Mouse (Mus musculus): Measurements from ENCODE around the gene Clpb.

Clpb gene

DNA sequence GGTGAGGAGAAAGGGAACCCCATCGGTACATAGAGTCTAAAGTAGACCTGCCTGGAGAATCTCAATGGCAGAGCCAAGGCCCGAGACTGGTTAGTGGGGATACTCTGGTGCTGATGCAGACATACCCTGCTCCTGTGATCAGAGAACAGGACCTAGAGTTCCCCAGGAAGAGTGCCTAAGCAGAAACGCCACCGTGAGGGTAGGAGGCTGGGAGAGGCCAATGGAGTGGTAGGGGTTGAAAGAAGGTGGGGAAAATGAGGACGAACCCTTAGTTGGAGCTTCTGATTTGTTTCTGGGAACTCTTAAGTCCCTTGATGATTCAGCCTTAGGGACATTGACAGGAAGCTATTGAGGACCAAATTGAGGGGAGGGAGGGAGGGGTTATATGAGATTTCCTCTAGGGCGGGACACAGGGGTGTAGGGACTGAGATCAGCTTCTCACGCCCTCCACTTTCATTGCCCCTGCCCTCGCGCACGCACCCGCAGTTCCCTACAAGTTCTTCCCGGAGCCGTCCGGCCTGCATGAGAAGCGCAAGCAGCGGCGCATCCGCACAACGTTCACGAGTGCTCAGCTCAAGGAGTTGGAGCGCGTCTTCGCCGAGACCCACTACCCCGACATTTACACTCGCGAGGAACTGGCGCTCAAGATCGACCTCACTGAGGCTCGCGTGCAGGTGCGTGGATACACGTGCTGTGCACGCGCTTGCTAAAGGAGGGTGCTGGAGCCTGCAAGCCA lies 157.0 kb downstream of the Clpb start:
- peak; percentile 37 for DNase-seq (ENCODE audit: low read depth, low spot score)

DNA sequence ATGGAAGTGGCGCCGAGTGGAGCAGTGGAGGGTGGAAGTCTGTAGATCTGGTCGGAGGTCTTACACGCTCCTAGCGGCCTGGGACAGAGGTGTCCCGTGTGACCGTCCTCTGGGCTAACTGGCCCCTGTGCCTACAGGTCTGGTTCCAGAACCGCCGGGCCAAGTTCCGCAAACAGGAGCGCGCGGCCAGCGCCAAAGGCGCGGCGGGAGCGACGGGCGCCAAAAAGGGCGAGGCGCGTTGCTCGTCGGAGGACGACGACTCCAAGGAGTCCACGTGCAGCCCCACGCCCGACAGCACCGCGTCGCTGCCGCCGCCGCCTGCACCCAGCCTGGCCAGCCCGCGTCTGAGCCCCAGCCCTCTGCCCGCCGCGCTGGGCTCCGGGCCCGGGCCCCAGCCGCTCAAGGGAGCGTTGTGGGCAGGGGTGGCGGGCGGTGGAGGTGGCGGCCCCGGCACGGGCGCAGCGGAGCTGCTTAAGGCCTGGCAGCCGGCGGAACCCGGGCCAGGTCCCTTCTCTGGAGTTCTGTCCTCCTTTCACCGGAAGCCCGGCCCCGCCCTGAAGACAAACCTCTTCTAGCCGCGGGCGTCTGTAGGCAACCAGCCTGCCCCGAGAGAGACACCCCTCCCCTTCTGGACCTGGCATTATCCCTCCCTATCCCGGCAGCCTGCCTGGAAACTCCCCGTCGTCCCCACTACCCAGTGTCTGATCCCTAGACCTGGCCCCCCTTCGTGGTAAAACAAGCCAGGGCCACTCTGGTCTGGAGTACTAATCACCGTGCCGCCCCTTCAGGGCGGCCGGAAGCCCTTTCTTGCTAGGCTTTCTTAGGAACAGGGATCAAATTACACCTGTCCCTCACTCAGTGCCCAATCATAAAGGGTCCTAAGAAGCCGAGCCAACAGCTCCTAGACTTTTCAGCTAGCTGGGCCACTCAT lies 158.4 kb downstream of the Clpb start:
- peak; percentile 89 for DNase-seq (ENCODE audit: low read depth, low spot score)

DNA sequence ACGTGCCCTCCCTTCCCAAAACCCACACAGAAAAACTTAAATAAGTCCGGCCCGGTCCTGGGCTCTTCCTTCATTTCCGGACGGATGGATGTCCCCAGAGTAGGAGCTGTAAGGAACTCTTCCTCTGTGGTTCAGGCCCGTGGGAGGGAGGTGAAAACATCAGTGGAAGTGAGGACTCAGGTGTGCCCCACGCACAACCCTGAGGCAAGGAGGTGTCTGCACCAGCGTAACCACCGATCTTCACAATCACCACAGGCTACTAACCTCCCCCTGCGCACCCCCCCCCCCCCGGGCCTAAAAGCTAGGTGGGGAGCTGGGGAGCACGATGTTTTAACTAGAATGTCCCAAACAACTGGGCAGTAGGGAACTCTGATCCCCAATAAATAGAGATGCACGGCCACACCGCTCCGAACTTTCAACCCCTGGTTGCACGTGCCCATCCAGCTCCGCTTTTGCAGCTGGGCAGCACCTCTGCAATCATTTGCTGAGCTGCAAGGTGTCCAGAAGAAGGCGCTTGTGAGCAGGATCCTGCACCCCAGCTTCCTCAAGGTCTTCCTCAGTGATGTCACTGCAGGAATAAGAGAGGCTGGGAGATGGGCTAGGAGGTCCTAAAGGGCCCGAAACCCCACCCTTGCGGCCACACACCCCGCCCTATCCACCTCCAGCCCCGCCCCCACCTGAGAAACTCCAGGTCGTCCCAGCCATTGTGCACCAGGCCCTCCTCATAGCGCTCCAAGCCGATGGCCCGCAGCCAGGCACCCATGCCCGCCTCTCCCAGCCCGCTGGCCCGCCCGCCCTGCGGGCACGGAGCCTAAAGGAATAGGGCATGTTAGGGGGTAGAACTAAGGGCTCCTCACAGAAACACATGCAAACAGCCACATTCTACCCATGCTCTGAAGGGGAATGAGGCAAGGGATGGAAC lies 159.7 kb downstream of the Clpb start:
- DNase-seq (ENCODE audit: low read depth, low spot score) = peak; percentile 94

DNA sequence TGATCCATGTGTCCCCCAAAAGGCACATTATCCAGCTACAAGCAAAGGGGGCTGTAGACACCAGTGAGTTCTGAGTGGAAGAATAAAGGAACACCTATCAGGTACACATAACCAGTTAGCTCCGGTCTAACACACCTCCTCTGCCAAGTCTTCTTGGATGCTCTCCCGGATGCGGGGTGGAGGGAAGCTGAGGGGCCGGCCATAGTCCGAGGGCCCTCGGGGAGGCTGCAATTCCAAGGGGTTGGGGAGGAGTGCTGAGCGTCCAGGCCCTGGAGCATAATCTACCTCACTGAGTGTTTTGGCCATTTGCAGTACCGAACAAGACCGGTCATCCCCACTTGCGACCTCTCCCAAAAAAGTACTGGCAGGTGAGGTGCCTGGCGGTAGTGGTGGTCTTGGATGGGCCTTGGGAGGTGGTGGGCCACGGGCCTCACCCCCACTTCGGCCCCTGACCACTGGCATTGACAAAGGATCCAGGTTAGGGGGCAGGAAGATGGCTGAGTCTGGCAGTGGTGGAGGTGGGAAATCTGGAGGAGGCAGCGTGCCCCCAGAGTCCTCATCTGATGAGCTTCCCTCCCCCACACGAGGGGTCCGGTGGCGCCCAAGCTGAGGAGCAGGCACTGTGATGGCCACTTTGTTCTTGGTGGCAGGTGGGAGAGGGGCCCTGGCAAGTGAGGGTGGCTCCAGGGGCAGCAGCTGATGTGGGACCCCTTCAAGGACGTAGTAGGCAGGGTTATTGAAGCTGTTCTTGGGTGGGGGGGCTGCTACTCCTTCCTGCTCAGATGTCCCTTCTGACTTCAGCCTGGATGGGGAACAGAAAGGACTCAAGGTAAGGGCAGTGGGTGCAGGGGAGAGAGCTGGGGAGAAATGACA lies 160.6 kb downstream of the Clpb start:
- no peak for DNase-seq (ENCODE audit: low read depth, low spot score)

DNA sequence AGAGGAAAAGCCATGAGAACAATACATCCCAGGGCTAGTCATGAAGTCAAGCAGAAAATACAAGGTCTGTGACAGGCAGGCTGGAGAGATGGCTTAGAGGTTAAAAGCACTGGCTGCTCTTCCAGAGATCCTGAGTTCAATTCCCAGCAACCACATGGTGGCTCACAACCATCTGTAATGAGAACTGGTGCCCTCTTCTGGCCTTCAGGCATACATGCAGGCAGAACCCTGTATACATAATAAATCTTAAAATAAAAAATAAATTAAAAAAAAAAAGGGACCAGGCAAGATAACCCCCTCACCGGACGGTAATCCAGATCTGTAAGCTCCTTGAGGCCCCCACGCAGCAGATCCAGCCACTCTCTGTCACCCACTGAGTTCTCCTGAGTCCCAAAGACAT lies 166.9 kb downstream of the Clpb start:
- DNase-seq (ENCODE audit: low read depth, low spot score) = no peak

DNA sequence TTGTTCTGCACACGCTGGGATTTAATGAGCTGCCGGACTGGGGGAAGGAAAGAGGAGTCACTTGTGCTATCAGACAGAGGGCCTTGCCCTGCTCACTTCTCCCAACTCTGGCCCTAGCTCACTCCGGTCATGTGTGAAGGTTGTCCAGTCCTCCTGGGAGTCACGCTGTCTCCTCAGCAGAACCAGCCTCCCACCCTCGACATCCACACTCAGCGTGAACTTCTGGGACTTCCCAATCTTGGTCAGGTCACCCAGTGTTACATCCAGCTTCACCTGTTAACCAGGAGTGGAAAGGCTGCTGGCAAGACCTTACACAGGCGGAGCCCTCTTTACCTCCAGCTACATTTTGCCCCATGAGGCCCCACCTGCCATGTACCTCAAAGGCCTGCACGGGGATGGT lies 168.0 kb downstream of the Clpb start:
- DNase-seq (ENCODE audit: low read depth, low spot score) = no peak

DNA sequence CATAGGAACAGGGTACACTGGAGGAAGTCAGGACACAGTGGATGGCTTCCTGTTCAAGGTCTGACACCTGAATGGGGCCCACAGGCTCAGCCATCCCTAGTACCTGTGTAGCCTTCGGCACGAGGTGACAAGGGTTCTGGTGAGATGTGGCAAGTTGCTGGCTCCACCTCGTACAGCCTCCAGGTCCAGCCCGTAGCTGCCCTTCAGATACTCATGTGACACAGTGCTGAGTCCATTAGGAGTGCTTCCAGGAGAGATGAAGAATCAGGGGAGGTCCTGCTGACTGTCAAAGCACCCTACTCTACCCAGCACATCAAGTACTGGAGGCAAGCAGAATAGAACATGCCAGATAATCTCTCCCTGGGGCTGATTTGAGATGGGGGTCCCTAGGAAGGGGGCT lies 168.9 kb downstream of the Clpb start:
- no peak for DNase-seq (ENCODE audit: low read depth, low spot score)

DNA sequence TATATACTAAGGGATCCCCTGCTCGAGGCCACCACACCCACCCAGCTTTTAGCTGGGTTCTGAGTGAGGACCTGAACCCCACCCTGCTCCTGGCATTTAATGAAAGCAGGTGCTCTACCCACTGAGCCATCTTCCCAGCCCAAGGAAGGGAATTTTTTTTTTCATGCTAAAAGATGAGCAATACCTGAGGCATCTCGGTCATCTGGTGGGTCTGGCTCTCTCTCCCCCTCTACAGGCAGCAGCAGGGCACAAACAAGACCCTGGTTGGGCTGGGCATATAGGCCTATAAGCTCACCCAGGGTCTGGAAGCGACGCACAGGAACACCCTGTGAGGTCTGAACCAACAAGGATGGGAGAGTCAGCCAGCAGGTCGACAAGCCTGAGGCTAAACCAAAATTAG lies 169.9 kb downstream of the Clpb start:
- peak; percentile 65 for DNase-seq (ENCODE audit: low read depth, low spot score)

DNA sequence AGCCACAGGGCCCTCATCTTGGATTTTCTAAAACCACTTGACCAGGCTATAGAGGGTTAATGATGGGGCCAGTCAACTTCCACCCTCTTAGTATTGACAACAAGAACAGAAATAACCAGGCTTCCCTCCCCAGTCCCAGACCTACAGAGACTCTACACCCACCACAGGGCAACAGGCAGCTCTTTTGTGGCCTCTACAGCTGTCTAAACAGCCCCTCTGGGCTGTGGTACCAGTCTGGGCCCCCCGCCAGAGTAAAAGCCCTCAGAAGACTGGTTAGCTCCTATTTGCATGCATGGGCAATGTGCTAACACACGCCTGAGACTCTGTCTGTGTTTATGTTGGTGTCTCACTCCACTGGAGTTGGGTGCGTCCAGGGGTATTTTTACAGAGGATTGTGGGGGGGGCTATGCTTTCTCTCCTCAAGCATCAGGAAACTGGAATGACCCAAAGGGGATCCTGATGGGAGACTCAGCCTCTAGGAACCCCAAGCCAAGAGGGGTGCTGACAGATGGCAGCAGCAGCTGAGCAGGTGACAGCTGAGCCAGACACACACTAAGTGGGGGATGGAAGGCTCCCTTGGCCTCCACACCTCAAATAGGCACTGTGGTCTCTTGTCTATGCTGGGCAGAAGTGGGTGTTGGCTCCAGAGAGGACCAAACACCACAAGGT lies 170.6 kb downstream of the Clpb start:
- DNase-seq (ENCODE audit: low read depth, low spot score) = no peak

DNA sequence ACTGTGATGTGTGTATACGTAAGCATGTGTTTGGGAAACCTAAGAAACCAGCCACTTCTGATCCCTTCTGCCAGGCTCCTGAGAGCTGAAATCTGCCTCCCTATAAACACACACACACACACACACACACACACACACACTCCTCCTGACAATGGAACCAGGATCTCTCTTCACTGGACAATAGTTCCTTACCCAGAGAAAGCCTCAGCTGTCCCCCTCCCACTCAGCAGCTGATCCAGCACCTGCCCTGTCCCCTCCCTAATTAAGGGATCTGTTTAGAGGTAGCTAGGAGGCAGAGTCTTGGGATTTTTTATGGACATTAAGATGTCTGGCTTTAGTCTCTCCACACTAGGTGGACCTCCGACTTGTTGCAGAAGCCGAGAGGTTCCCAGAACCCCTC lies 171.5 kb downstream of the Clpb start:
- no peak for DNase-seq (ENCODE audit: low read depth, low spot score)

DNA sequence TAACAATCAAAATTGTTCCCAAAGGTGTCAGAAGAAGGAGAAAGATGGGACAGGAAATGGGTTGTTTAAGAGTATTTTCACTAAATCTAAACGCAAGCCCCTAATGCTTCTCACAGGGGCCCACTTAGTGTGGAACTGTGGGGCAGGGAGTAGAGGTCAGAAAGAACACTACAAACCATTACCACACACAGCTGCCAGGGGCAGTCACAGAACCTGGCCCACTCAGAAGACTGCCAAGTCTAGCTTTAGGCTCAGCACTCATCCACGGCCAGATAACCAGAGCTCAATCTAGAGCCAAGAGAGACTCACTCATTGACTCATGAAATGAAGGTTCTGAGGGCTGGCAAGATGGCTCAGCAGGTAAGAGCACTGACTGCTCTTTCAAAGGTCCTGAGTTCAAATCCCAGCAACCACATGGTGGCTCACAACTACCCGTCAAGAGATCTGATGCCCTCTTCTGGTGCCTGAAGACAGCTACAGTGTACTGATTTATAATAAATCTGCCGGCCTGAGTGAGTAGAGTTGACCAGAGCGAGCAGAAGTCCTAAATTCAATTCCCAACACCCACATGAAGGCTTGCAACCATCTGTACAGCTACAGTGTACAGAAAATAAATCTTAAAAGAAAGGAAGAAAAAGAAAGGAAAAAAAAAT lies 172.2 kb downstream of the Clpb start:
- DNase-seq (ENCODE audit: low read depth, low spot score) = no peak

DNA sequence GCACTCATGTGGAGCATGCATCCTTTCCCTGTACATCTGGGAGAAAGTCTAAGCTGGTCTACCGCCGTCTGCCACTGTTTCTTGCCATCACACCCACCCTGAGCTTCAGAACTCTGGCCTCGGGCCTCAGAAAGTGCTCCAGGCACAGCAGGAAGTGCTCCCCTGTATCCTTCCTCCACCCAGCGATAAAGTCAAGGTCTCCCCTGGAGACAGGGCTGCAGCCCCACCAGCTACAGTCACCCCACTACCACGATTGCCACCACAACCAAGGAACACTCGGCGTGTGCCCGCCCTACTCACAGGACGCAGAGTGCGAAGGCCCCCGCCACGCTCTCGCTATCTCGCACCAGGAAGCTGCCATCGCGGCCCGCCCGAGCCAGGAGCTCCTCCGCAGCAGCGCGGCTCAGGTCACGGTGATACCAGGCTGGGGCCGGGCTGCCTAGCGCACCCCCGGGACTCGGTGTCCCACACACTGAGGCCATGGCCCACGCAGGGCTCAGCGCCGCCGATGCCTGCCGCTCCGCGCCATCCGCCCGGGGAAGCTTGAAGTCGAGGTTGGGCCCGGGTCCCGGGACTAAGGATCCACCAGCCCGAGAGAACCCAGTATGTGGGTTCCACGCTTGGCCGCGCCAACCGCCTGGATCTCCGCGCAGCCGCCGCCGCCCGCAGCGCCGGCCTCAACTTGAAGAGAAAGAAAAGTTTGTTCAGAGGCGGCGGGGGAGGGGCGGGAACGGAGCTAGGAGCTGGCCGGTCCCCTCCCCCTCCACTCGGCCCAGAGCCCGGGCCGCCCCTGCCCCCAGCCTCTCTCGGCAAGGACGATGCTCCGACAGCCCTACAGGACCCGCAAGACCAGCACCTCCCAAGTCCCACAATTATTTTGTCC lies 173.1 kb downstream of the Clpb start:
- peak; percentile 74 for DNase-seq (ENCODE audit: low read depth, low spot score)

DNA sequence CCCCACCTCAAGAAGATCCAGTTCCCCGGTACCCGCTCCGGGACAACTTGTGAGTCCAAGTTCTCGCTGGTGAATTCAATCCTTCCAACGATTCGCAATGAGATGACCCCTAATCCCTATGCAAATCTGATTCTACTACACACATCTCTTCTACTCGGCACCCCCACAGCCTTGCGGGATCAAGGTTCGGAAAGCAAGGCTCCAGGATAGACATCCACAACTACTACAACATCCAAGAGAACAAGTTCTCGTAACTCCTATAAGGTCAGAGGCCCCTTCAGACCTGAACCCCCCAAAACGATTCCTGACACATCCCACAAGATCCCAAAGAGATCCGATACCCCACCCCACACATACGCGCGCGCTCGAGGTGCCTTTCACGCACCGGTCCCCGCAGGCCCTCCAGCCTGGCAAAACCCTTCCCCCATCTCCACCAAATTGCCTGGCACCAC lies 173.7 kb downstream of the Clpb start:
- peak; percentile 46 for DNase-seq (ENCODE audit: low read depth, low spot score)

DNA sequence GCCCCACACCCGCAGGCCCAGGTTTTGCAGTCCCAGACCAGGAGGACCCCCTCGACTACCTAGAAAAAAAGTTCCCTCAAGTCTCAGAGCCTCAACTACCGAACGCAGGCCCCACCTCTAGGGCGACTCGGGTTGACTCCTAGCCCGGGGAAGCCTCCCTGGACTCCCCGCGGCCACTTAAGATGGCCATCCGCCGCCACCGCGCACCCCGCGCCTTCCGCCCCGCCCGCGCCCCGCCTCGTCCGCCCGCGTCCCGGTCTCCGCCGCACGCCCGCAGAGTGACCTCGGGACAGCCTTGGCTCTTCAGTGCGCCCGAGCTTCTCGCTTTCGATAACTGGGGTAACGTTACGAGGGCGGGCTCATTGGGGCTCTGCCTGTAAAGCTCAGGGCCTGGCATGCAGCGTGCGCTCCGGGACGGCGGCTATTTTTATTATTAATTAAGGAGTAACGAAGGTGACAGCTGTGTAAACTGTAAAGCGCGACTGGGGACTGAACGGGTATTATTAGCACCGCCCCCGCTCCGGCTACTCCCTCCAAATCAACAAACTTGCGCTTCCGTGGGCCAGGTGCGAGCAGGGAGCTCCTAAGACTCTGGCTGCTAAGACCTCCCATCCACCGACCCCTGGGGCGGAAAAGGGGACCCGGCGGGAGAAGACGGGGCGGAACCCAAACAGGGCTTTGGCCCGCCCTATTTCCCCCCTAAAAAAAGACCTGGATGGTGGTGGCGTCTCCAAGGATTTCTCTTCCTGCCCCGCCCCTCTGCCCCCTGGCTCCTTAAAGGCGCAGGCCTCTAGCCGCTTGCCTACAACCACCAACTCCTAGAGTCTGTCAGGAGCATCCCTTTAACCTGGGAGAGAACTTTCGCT lies 174.4 kb downstream of the Clpb start, which contains the start of gene Inppl1:
TSS of gene Inppl1 (minus strand) at position 624 of the 866 bp plus-strand sequence.
- DNase-seq (ENCODE audit: low read depth, low spot score) = peak; percentile 99

DNA sequence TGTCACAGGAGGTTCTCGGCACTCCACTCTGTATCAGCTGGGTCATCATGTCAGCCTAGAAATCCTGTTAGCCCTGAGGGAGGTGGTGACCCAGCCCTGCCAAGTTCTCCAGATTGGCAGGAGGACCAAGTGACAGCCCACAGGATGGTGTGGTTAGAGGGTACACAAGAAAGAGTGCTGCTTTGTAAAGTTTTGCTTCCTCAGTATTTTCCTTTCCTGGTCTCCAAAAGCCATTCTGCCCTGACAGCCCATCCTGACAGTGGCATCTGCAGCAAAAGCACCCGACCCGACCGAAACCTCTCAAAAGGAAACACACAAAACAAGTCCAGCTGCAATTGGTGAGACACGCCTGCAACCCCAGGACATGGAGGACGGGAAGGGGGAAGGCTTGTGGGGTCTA lies 180.8 kb downstream of the Clpb start:
- DNase-seq (ENCODE audit: low read depth, low spot score) = no peak

All from R1 (cell line).